Mouse (Mus musculus) v-Abl transformed pro-B cells (cell line): ENCODE data around the gene Adamtsl4.

ENCODE experiments used
- in situ Hi-C, 2 experiments: fragments of 400-800 bp; cut with MboI; formaldehyde crosslinking; loops; one replicate each; pipeline ENCODE4 v1.15.1; 2025; ENCODE audit not compliant: unreplicated experiment in 2 of 2

The Adamtsl4 gene

DNA sequence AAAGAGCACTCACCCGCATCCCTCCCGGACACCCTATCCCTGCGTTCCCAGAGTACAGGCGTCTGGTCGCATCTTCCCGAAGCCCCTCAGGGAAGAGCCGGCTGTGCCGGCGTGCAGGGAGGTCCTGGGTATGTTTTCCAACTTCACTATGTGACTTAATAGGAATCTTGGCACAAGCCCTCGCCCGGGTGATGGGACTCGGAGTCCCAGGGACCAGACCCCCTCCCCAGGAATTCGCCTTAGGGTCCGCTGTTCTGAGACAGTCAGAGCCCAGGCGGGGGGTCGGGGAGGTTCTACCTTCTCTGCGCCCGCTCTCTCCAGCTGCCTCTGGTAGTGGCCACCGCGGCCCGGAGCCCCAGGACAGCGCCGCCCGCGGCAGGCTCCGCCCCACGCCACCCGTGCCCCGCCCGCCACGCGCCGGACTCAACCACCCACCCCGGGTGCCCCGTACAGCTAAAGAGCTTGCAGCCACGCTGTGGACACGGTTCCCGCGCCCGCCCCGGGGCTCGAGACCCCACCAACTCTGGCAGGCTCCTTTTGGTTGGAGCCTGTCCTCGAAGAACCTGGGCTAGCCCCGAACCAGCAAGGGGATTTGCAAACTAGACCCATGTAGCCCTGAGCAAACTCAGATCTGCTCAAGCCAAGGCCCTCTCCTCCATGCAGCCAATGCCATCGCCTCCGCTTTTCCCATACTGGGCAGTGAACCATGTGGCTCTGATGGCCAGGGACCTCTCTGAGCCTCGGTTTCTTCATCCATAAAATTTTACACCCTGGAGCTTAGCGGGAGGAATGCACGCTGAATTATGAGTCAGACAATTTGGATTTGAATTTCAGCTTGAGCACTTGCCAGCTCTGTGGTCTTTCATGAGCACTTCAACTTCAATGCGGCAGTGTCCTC, at the start of gene Adamtsl4:
Gene Adamtsl4 (minus strand): TSS at position 394 of the 898 bp plus-strand sequence.
- in situ Hi-C loops = no loop called here

DNA sequence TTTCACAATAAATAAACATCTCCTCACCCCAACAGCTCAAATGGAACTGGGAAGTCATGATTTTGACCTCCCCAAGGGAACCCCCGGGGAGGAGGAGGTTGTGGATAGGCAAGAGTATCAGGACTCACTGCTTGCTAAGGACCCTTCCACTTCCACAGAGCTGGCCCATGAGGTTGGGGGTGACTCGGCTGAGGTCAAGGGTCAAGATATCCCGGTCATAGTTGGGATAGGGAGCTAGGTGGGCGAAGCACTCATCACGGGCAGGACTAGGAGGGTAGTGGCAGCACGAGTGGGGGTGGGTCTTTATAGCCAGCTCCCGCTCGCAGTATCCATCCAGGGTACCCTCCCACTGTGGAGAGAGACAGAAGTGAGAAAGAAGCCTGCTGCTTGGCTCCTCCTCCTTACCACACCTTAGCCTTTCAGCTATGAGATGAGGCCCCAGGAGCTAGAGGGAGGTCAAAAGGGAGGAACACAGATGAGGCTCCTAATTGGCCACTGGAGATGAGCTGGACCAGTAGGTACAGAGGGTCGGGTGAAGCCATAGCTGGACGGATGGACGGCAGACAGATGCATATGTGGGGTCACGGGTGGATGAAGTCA, 47.5 kb upstream of the Adamtsl4 start:
- in situ Hi-C loops = no loop called here

DNA sequence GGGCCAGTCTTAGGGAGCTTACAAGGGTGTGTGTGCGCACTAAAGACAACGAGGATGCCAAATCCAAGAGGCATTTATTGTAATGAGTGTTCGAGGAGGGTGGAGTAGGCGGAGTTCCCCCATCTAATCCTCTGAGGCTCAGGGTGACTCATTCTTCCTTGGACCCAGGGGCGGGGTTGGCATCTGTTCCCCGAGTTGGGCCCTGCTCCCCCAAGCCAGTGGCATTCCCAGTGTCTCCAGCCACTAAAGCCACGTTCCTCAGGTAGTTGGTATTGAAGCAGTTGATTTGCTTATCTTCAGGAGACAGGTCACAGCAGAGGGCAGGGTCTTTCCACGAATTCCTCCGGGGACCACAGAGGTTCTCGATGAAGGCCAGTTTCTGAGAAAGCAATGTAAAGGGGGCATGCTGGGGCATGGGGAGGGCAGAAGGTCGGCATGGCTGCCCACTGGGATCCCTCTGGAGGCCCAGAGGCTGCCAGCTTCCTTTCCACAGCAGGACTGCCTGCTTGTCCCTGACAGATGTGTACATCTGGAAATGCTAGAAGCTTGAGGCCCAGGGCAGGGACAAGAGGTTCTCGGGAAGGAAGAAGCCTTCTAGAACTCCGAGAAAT, 46.5 kb upstream of the Adamtsl4 start:
- in situ Hi-C loops = loop anchor here in 1 of 2 experiments (5.0 kb wide), 1 partner anchor 37 kb away; no protein-coding TSS in a partner anchor

DNA sequence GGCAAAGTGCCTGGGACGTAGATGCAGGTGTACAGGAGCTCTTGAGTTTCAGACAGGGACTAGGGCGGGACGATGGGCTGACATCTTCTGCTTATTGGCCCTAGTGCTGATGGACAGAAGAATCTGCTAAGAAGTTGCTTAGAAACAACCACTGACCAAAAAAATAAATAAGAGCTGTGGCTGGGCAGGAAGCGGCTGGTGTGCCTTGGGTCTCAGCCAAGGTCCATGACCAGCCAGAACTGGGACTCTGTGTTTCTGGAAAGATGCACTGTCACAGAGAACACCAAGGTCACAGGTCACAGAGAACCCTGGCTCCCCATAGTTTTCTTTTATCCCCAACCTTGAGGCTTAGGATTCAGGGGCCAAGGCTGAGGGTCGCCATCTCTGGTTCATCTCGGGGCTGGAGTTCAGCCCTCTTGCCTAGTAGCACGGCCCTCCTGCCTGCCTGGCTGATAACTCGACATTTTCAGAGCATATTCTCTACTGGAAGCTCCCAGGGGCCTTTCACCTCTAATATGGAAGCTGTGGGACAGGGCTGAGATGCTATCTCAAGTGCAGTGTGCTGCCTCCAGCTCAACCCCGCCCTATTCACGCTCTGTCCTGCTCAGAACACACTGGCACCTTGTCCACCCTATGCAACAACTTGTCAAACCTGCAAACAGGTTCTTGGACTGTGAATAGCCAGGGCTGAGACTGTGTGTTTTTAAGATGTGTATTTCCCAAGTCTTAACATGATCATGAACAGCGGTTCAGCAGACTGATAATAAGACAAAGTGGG, 45.2 kb upstream of the Adamtsl4 start:
- in situ Hi-C loops = loop anchor here in 1 of 2 experiments (5.0 kb wide), 1 partner anchor 36 kb away; no protein-coding TSS in a partner anchor

DNA sequence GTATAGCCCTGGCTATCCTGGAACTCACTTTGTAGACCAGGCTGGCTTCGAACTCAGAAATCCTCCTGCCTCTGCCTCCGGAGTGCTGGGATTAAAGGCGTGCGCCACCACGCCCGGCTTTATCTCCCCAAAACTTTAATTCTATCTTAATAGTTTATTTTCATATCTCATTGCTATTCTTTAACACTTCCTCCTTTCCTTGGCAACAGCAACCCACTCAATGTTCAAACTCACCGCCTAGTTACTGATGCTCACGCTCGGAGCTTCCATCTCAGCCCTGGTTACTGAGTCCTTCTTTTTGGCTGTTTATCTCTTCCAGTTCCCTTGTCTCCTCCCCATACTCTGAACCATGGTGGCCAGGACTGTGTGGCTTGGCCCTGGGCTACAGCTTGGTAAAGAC, 44.6 kb upstream of the Adamtsl4 start:
- in situ Hi-C loops = loop anchor here in 1 of 2 experiments (5.0 kb wide), 1 partner anchor 35 kb away; no protein-coding TSS in a partner anchor

DNA sequence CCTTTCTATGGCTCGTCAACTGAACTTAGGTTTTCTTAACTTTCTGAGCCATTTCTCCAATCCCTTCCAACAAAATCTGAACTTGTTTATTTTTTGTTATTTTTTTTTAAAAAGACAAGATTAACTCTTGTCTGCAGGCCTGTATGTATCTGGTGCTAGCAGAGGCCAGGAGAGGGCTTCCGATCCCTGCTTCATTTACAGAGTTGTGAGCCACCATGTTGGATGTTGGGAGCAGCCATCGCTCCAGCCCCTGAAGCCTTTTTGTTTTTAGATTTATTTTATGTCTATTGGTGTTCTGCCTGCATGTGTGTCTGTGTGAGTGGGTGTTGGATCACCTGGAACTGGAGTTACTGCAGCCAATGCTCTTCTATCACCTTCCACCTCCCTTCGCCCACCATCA, 44.1 kb upstream of the Adamtsl4 start:
- in situ Hi-C loops = loop anchor here in 1 of 2 experiments (5.0 kb wide), 1 partner anchor 35 kb away; no protein-coding TSS in a partner anchor

DNA sequence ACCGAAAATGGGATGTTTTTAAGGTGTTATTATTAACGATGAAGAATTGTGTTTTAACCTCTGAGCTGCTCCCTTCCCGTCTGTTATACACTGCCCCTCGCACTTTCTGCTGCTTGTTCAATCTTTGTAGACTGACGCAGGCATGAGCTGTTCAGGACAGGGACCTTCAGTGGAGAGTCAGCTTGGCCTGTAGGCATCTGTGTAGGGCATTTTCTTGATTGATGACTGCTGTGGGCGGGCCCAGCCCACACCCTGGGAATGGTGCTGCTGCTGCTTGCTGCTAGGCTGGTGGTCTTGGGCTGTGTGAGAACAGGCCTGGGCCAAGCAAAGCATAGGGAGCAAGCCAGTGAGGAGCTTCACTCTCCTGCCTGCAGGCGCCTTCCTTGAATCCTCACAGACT, 42.7 kb upstream of the Adamtsl4 start:
- in situ Hi-C loops = loop anchor here in 1 of 2 experiments (5.0 kb wide), 1 partner anchor 33 kb away; no protein-coding TSS in a partner anchor

DNA sequence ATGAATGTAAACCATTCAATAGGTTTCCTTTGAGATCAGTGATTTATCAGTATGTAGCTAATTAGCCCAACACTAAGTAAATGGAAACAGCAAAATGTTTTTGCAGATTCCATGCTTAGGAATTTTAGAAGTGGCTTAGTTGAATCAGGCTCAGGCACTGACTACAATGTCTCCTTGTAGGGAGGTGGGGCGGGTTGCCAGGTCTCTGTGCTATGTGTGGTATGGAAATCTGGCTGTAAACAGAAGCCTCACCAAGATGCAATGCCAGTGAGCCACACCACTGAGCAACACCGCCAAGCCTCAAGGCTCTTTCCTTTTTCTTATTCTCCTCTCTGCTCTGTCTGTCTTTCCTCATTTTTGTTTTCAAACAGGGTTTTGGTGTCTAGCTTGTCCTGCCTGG, 41.2 kb upstream of the Adamtsl4 start:
- in situ Hi-C loops = no loop called here

DNA sequence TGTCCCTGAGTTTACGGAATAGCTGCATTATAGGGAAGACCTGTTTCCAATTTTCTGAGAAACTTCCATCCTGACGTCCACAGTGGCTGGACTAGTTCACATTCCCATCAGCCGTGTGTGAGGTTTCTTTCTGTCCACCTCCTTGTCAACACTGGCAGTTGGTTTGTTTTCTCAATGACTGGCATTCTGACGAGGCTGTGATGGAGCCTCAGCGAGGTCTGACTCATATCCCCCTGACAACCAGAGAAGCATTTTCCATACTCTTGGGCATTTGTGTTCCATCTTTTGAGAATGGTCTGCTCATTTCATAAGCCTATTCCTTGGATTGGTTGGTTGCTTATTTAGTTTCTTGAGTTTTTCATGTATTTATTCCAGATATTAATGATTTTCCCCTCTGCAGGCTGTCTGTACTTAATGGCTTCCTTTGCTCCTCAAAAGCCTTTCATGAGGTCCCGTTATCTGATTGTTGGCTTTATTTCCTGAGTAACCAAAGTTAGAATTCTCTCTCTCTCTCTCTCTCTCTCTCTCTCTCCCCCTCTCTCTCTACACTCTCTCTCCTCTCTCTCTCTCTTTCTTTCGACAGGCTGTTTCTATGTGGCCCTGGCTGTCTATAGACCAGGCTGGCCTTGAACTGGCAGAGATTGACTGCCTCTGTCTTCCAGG, 39.1 kb upstream of the Adamtsl4 start:
- in situ Hi-C loops = no loop called here

DNA sequence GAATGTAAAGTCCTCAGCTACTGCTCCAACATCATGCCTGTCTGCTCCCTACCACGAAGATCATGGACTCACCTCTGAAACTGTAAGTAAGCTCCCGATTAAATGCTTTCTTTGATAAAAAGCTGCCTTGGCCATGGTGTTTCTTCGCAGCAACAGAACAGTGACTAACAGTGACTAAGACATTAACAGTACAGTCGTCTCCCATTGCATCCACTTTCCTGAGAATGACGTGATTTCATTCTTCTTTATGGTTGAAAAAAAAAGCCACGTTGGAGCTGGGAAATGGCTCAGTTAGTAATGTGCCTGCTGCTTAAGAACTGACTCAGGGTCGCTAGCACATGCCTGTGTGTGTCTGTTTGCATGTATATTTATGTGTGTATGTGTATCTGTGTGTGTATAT, 38.1 kb upstream of the Adamtsl4 start:
- in situ Hi-C loops = no loop called here

DNA sequence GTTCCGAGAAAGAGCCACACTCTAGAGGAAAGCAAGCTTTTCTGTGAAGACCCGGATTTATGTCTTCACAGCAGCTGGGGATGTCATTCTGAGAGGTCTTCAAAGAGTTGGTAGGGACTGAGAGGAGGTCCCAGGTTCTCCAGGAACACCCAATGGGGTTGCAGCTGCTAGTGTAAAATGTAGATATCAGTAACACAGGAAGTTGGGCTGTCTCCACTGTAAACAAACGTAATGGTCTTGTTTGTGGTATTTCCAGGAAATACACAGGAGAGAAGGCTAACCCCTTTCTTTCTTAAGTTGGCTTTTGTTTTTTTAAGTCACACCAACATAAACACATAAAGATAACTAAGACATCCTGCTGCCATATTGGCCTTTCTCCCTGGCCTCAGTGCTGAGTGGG, 34.7 kb upstream of the Adamtsl4 start:
- in situ Hi-C loops = no loop called here

DNA sequence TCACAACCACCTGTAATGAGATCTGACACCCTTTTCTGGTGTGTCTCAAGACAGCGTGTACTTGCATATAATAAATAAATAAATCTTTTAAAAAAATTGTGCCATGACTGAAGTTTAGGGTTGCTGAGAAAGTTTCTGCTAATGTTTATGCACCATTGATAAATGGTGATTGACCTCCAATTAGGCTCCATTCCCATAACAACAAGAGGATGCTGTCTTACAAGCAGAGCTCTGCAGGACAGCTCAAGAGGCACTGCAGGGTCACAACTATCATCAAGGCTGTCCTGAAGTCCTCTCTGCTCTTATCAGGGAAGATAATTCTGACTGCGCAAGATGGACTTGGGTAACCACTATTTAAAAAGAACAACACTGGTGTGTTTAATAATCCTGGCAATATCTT, 30.4 kb upstream of the Adamtsl4 start:
- in situ Hi-C loops = no loop called here

DNA sequence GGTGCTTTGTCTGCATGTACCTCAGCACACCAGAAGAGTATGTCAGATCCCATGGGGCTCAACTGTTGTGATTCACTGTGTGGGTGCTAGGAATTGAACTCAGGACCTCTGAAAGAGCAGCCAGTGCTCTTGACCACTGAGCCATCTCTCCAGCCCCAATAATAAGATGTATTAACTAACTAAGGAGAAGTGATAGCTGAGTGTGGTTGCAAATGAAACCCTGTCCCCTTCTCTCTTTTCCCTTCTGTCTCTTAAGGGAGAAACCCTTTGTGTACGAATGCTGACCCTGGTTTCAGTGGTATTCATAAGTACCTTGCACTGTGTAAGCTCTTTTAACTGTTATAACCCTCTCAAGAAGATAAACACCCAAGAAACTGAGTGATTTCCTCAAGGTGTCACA, 28.4 kb upstream of the Adamtsl4 start:
- in situ Hi-C loops = no loop called here

DNA sequence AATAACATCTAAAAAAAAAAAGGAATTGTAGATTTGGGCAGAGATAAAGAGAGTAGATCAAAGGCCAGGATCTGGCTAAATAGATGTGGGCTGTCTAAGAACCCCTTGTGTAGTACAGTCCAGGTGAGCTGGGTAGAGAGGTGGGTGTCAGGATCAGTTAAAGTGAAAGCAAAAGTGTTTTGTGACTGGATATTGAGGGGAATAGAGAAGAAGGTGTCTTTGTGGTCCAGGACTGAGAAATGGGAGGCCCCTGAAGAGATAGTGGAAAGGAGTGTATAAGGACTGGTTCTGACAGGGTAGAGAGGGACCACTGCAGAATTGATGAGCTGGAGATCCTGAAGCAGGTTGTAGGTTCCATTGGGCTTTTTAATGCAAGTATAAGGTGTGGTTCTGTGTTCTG, 22.2 kb upstream of the Adamtsl4 start:
- in situ Hi-C loops = no loop called here

DNA sequence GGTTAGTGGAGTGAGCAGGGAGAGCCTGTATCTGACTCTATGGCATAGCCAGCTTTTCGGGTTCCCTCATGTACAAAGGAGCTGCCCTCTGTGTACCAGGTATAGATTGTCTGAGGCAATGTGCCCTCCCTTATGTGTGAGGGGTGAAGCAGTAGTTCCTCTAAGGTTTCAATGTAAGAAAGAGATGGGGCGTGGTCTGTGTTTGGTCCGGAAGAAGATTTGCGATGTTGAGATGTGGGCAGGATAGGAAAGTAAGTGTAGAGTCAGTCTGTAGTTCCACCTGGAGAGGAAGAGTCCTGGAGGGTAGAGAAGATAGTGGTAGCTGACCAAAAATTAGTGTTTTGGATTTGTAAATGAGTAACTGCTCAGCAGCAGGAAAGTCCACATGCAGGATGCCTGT, 21.3 kb upstream of the Adamtsl4 start:
- in situ Hi-C loops = no loop called here

DNA sequence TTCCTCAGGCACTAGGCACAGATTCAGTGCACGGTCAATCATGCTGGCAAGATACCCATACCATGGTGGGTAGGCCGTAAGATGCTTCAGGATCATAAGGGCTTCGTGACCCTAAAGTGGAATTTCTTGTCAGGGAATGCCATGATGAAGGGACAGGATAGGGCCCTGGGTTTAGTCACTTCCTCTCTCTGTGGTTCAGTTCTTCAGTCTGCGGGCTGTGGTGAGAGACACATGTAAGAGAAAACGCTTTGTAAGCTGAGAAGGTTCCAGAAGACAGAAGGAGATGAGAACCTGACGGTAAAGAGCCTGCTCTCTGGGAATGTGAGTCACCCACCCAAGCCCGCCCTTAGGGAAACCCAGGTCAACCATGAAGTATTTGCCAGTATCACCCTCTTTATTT, 19.8 kb upstream of the Adamtsl4 start:
- in situ Hi-C loops = no loop called here

DNA sequence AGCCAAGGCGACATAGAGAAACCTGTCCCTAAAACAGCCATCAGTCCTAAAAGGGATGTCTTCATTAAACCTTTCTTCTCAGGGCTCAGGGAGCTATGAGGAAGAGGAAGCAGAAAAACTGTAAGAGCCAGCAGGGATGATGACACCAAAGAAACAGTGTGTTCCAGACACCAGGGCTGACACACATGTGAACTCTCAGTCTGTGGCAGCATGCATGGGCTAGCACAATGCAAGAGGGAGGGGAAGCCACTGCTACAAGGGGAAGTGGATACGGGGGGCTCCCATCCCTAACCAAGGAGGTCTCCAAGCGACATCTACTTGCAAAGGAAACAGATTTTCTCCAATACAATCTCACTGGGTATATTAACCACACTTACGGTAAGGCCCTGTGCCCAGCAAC, 18.6 kb upstream of the Adamtsl4 start:
- in situ Hi-C loops = no loop called here

DNA sequence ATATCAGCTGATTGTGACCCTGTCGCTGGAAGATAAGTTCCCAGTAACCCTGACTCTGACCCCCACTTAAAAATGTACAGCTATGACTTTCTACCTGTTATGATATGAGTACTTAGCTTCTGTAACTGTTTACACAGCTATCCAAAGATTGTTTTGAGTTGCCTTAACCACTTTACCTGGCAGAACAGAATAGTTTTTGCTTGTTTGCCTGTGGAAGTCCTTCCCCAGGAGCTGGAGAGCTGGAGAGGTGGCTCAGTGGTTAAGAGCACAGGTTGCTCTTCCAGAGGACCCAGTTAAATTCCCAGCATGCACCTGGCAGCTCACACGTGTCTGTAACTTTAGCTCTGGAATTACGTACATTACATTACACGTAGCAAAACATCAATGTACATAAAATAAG, 16.9 kb upstream of the Adamtsl4 start:
- in situ Hi-C loops = no loop called here

DNA sequence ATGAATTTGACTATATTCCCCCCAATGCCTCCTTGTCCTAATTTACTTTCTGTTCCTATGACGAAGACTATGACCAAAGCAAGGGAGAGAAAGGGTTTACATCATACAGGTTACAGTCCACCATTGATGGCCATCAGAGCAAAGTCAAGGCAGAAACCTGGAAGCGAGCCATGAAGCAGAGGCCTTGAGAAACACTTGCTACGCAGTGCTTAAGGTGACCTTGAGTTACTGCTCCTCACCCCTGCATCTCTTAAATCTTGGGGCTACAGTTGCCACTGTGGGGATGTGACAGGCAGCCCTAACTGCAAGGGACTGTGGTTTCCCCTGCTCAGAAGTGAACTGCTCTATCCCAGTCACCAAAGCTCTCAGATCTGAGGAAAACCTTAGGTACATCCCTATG, 15.6 kb upstream of the Adamtsl4 start:
- in situ Hi-C loops = no loop called here
